Mouse (Mus musculus) gastrocnemius, adult 8-10 months (tissue): ENCODE measurements around the gene Abracl. TPM values are rescaled to one million over a fixed set of nuclear protein-coding genes. Genes with fewer than 3 reads are reported as not detected.

Experiments used
- DNase-seq, 2 experiments: peaks; one replicate each; pipeline ENCODE4 v3.0.0; 2022; ENCODE audit warnings: low spot score in 2 of 2
- total RNA-seq, 4 experiments: library from RNA; stranded (reverse); gene quantifications; 2 replicates each; pipeline ENCODE4 v1.2.4; 2022

Gene Abracl
- 1 to 10 TPM in 3 of 4 experiments, under 1 TPM in 1; 0.58 to 3.8 (median 1.5) TPM for total RNA-seq

DNA sequence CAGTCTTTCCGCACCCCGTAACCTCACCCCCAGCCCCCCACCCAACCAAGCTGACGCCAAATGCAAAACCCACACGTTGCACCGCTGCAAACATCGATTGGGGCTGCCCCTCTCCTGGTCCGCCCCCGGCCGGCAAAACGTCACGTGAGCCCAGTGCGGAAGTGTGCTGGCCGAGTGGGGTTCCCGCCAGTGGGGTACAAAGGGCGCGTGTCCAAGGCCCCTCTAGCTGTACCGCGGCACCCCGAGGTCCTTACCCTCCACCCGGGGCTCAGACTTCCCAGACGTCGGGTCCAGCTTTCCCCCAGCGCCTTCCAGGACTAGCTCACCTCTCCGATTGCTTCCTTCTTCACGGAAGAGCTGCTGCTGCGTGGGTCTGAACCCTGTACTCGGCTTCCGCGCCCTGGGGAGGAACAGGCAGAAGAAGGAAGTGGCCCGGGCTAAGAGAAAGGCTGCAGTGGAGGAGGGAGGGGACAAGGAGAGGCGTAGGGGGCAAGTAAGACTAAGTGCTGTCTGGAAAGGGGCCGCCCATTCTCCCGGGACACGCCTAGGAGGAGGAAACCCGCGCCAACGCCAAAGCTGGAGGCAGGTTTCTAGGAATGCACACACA, at the start of gene Abracl:
Gene Abracl (minus strand): TSS at position 548 of the 607 bp plus-strand sequence.
- DNase-seq: peak; percentile 37 to 38

- DNase-seq: no peak
Observed at GRCm38 (mm10) chr10:18072871-18073270, 49.8 kb upstream of the Abracl start.

GRCm38 (mm10) chr10:18070616-18071015, 47.5 kb upstream of the Abracl start:
- no peak for DNase-seq

GRCm38 (mm10) chr10:18070144-18070543, 47.1 kb upstream of the Abracl start:
- DNase-seq: no peak

DNA sequence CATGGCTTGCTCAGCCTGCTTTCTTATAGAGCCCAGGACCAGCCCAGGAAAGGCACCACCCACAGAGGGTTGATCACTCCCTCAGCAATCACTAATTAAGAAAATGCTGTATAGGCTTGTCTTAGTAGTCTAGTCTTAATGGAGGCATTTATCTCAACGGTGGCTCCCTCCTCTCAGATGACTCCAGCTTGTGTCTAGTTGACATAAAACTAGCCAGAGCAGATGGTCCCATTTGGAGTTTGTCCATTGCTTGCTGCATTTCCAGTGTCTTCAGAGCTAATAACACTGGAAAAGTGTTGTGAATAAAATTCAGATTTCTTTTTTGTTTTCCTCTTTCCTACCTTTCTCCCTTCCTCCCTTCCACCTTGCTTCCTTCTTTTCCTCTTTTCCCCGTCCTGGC, 46.5 kb upstream of the Abracl start:
- DNase-seq: no peak

- DNase-seq: no peak
Observed at GRCm38 (mm10) chr10:18068880-18069279, 45.8 kb upstream of the Abracl start.

GRCm38 (mm10) chr10:18067761-18068446, 44.8 kb upstream of the Abracl start:
- no peak for DNase-seq

- no peak for DNase-seq
Observed at GRCm38 (mm10) chr10:18066031-18066439, 42.9 kb upstream of the Abracl start.

- no peak for DNase-seq
Observed at GRCm38 (mm10) chr10:18064606-18065228, 41.6 kb upstream of the Abracl start.

GRCm38 (mm10) chr10:18061533-18061932, 38.4 kb upstream of the Abracl start:
- no peak for DNase-seq

DNA sequence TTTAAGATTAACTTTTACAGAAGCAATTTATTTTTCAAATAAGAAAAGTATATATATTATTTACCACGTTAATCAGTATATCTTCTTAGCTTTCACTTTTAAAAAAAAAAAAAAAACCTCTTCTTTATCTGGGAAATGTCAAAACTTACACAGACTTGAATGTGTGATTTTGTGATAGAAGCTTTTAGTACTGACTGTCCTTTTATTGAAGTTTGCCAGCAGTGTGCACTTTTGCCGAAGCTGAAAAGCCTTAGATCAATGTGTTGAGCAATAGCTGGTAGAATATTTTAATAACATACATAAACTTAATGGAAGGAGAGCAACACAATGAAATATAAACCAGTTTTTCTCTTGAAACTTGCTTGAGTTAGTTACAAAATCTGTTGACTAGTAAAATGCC, 37.7 kb upstream of the Abracl start:
- no peak for DNase-seq

GRCm38 (mm10) chr10:18059807-18060206, 36.7 kb upstream of the Abracl start:
- DNase-seq: no peak

- DNase-seq: no peak
Observed at GRCm38 (mm10) chr10:18058681-18059338, 35.7 kb upstream of the Abracl start.

DNA sequence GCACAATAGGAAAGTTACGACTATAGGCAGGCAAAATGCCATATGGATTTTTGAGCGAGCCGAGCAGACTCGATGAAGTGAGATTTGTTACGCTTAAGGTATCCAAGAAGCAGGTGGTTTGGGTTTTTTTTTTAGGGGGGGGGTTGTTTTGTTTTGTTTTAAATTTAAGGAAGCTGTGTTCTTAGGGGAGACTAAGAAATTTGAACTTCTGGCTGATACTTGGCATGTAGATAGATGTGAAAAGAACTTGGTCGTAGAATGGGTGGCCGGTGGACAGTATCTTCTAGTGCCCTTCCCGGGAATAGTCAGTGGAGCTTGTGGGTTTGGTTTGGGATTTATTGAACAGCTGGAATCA, 33.3 kb upstream of the Abracl start:
- no peak for DNase-seq

- DNase-seq: no peak
Observed at GRCm38 (mm10) chr10:18055696-18056390, 32.8 kb upstream of the Abracl start, which contains the start of gene Reps1. TSS of gene Reps1 (plus strand) at chr10:18055861.

- DNase-seq: peak; percentile 72 to 75
Observed at GRCm38 (mm10) chr10:18055009-18055695, 32.1 kb upstream of the Abracl start.

GRCm38 (mm10) chr10:18047380-18048146, 24.5 kb upstream of the Abracl start:
- no peak for DNase-seq

GRCm38 (mm10) chr10:18046380-18046779, 23.3 kb upstream of the Abracl start:
- DNase-seq: no peak

GRCm38 (mm10) chr10:18036849-18037248, 13.8 kb upstream of the Abracl start:
- no peak for DNase-seq

- no peak for DNase-seq
Observed at GRCm38 (mm10) chr10:18034408-18034807, 11.3 kb upstream of the Abracl start.
